Mouse (Mus musculus) olfactory bulb, adult 2 months (tissue): ENCODE measurements around the gene Apbb2.

ENCODE experiments used
- CTCF ChIP-seq: fragments of 200-500 bp; IDR thresholded peaks from 2 replicates; pipeline ENCODE4 v1.5.1; 2012; ENCODE audit warnings: low read depth, mild to moderate bottlenecking, low read length, moderate library complexity; ENCODE audit not compliant: insufficient read depth
- POLR2A ChIP-seq: fragments of 200-500 bp; IDR thresholded peaks from 2 replicates; pipeline ENCODE4 v1.6.1; 2012; ENCODE audit warnings: mild to moderate bottlenecking, low read depth, low read length, moderate library complexity; ENCODE audit not compliant: insufficient read depth

- TF ChIP-seq CTCF (no peak), POLR2A (no peak)
Observed at GRCm38 (mm10) chr5:66302085-66302815, 316.3 kb downstream of the Apbb2 start.
